In genomic region chr14:40996171-40996570, GRCm38 (mm10) we compare ENCODE assay signal across 20 mouse cellular contexts. TPM values are rescaled to one million over a fixed set of nuclear protein-coding genes. Genes with fewer than 3 reads are reported as not detected.
DNase-seq lines count a peak whose midpoint lies in the region; ATAC-seq and TF ChIP-seq lines count a peak whose summit lies in the region.
"Had no signal": no experiment of that assay in that cellular context is flagged by ENCODE, and none has a peak within 500 bp of the region (broad histone marks: within the 10 kb centered on the region; RNA-seq: fewer than 3 reads in every experiment).

No protein-coding gene starts in this region.

- H3K4me1 ChIP-seq in lung, postnatal 0 days (ENCODE audit: insufficient read depth, low read depth, low read length) = peaks cover 3% of the 10 kb centered on the region; the same call in 1 of the 2 replicates
- H3K4me1 ChIP-seq in midbrain, embryonic 14.5 days (ENCODE audit: control insufficient read depth, insufficient read depth, low read length) = no peaks in the 10 kb centered on the region
- H3K4me1 ChIP-seq: embryonic facial prominence, embryonic 15.5 days; forebrain, embryonic 10.5 days had no signal

- no peak overlapping the region for H3K9ac ChIP-seq in lung, postnatal 0 days (replicated peaks; ENCODE audit: low read depth)
- H3K9ac ChIP-seq in midbrain, embryonic 14.5 days (replicated peaks; ENCODE audit: low read length) = no peak overlapping the region
- H3K9ac ChIP-seq: embryonic facial prominence, embryonic 15.5 days; heart, embryonic 13.5 days had no signal

- ATAC-seq in lung, postnatal 0 days = peak; percentile 79
- ATAC-seq in midbrain, embryonic 14.5 days (ENCODE audit: low FRiP score, low TSS enrichment) = no peak
- ATAC-seq: forebrain, embryonic 14.5 days had no signal

- H3K4me3 ChIP-seq in lung, postnatal 0 days (ENCODE audit: low read depth, low read length) = no peak overlapping the region
- no peak overlapping the region for H3K4me3 ChIP-seq in midbrain, embryonic 14.5 days (replicated peaks; ENCODE audit: low read depth, low read length)
- H3K4me3 ChIP-seq: embryonic facial prominence, embryonic 15.5 days; erythroblast, embryonic 14.5 days; forebrain, embryonic 10.5 days; gastrocnemius, adult 2 months; heart, embryonic 13.5 days had no signal

- peak; percentile 49; the same call in 1 of the 2 replicates for TF ChIP-seq EP300 in lung, postnatal 0 days (IDR thresholded peaks at IDR 0.05)

- H3K4me2 ChIP-seq in lung, postnatal 0 days (replicated peaks; ENCODE audit: low read depth, low read length) = no peak overlapping the region
- H3K4me2 ChIP-seq in midbrain, embryonic 14.5 days (ENCODE audit: low read length) = no peak overlapping the region
- H3K4me2 ChIP-seq: embryonic facial prominence, embryonic 15.5 days; heart, embryonic 13.5 days had no signal

- no peaks in the 10 kb centered on the region for H3K9me3 ChIP-seq in lung, postnatal 0 days (ENCODE audit: low read length)
- no peaks in the 10 kb centered on the region for H3K9me3 ChIP-seq in midbrain, embryonic 14.5 days (ENCODE audit: control insufficient read depth, low read length)
- H3K9me3 ChIP-seq: embryonic facial prominence, embryonic 15.5 days; forebrain, embryonic 10.5 days; heart, embryonic 13.5 days had no signal

- 0 out of 2 replicates have a peak overlapping the region, but pooled peaks have one; percentile 38 for H3K27ac ChIP-seq in lung, postnatal 0 days (ENCODE audit: low read length)
- H3K27ac ChIP-seq in midbrain, embryonic 14.5 days (replicated peaks; ENCODE audit: low read depth, low read length) = no peak overlapping the region
- H3K27ac ChIP-seq: embryonic facial prominence, embryonic 15.5 days; forebrain, embryonic 10.5 days; gastrocnemius, adult 2 months; heart, embryonic 13.5 days had no signal

- H3K27me3 ChIP-seq in lung, postnatal 0 days (replicated peaks; ENCODE audit: insufficient read depth, low read length) = no peaks in the 10 kb centered on the region
- no peaks in the 10 kb centered on the region for H3K27me3 ChIP-seq in midbrain, embryonic 14.5 days (ENCODE audit: control insufficient read depth, insufficient read depth, low read length)
- H3K27me3 ChIP-seq: embryonic facial prominence, embryonic 15.5 days; heart, embryonic 13.5 days had no signal

- TF ChIP-seq CTCF in lung, postnatal 0 days (IDR thresholded peaks at IDR 0.05) = no peak

- WGBS in lung, postnatal 0 days = 64% methylated on average over 3 of the region's 3 CpGs
- 87% methylated on average over 3 of the region's 3 CpGs for WGBS in midbrain, embryonic 14.5 days

- H3K36me3 ChIP-seq in lung, postnatal 0 days (ENCODE audit: insufficient read depth, low read length) = no peaks in the 10 kb centered on the region
- H3K36me3 ChIP-seq in midbrain, embryonic 14.5 days (ENCODE audit: control insufficient read depth, insufficient read depth, low read length) = peaks cover 49% of the 10 kb centered on the region

- DNase-seq in kidney, adult 9 months = peak; percentile 11
- DNase-seq in kidney, postnatal 25 days = no peak
- peak; percentile 73 for DNase-seq in lung, postnatal 0 days (ENCODE audit: low spot score)
- DNase-seq in lung, postnatal 10 days = no peak
- DNase-seq in urinary bladder, postnatal 25 days (ENCODE audit: low spot score) = peak; percentile 15
- no peak for DNase-seq in urinary bladder, adult 2 months (ENCODE audit: low spot score)
- DNase-seq in midbrain, embryonic 14.5 days = no peak
- DNase-seq: adrenal gland, postnatal 10 days; cerebellum, adult 11 months; cerebellum, adult 8-10 months; cerebellum, postnatal 14 days; embryo, embryonic 11 days; gastrocnemius, adult 2 months; gastrocnemius, postnatal 25 days; heart, postnatal 36 days had no signal

RNA-seq across cellular contexts. Expression of gene Fam213a, which starts 17.4 kb away (rescaled TPM):
- polyA plus RNA-seq in lung, postnatal 0 days (2015; fragmentation: Nextera tagmentation; extraction: Ambion mirVana) = 40.6 and 50.1 TPM in 2 replicates
- polyA plus RNA-seq in urinary bladder, adult 2 months (2012; rRNA removed) = 52.2 and 61.9 TPM in 2 replicates
- 70.4 and 80.1 TPM in 2 replicates for polyA plus RNA-seq in midbrain, embryonic 14.5 days (2014; fragmentation: Nextera tagmentation; extraction: Ambion mirVana)

RNA-seq across cellular contexts. Expression of gene Tspan14, which starts 29.6 kb away (rescaled TPM):
- 77.3 and 84.9 TPM in 2 replicates for polyA plus RNA-seq in lung, postnatal 0 days (2015; fragmentation: Nextera tagmentation; extraction: Ambion mirVana)
- polyA plus RNA-seq in urinary bladder, adult 2 months (2012; rRNA removed) = 55.9 and 58.9 TPM in 2 replicates
- 57.2 and 79.6 TPM in 2 replicates for polyA plus RNA-seq in midbrain, embryonic 14.5 days (2014; fragmentation: Nextera tagmentation; extraction: Ambion mirVana)

Comparison
In these comparisons a context has a peak if more than half of its experiments do, and no peak if none do; other contexts are left out.
1. DNase-seq: peak in kidney, adult 9 months (single experiment), lung, postnatal 0 days (single experiment) and urinary bladder, postnatal 25 days (single experiment); none in kidney, postnatal 25 days (0 of 2), lung, postnatal 10 days (single experiment), urinary bladder, adult 2 months (single experiment) and midbrain, embryonic 14.5 days (single experiment).